Mouse (Mus musculus) kidney, adult 2 months (tissue): Measurements from ENCODE around the gene Pnpla3.

Experiments
- CTCF ChIP-seq: fragments of 200-500 bp; conservative IDR thresholded peaks from 2 replicates; pipeline ENCODE4 v1.5.1; 2011; ENCODE audit warnings: low read depth, mild to moderate bottlenecking, control low read depth, low read length, moderate library complexity, mixed read lengths; ENCODE audit not compliant: insufficient read depth, insufficient read length
- POLR2A ChIP-seq: fragments of 200-500 bp; IDR thresholded peaks from one replicate; pipeline ENCODE4 v1.6.1; 2011; ENCODE audit warnings: low read depth, low read length, control low read depth

- TF ChIP-seq POLR2A: no peak
- peak; percentile 68 for TF ChIP-seq CTCF
These were observed 47.0 kb upstream of the Pnpla3 start for GRCm38 (mm10) chr15:84120612-84121011.
